Mouse (Mus musculus) spleen, postnatal 10 days (tissue): ENCODE measurements around the gene Gpx5.

ENCODE experiments used
- DNase-seq, 2 experiments: peaks; one replicate each; pipeline ENCODE4 v3.0.0; 2021 to 2022; ENCODE audit warnings: low spot score in 2 of 2

Gpx5 gene

GRCm38 (mm10) chr13:21292631-21293030, at the start of gene Gpx5:
Gene Gpx5, minus strand, starts transcription at chr13:21292731.
- DNase-seq: no peak

DNA sequence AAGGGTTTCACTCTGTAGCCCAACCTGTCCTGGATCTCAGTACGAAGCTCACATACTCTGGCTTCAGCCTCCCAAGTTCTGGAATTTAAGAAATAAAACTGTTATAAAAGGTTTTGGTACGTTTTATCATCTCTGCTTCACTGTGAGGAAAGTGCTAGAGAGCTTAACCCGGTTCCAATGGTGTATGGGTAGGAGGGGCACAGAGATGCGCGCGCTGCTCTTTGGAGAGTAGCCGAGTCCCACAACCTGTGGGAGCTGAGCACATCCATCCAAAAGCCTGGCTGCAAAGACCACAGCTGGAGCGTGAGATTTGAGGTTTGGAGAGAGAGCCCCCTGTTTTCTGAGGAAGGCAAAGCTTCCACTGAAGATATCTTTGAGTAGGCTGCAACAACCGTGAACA, 34.9 kb upstream of the Gpx5 start:
- no peak for DNase-seq

- DNase-seq: peak; percentile 36 to 72
These were observed 34.2 kb upstream of the Gpx5 start for GRCm38 (mm10) chr13:21326657-21327211.

- DNase-seq: no peak
These were observed 33.7 kb upstream of the Gpx5 start for GRCm38 (mm10) chr13:21326191-21326590.

DNA sequence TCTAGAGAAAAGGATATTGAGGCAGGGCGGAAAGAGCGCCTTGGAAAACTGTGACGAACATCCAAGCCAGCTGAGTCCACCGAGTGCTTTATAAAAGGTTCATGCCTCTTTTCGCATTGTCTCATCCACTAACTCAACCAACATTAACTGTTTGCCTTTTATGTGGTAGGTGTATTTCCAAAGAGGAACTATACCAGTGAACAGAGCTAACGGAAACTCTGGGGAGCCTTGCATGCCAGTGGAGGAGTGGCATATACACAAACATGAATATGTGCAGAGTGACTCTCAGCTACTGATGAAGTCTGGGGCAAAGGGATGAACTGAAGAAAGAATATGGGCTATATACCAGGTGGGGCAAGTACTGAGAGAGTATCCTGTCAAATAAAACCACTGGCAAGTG, 30.9 kb upstream of the Gpx5 start:
- DNase-seq: no peak

GRCm38 (mm10) chr13:21322509-21323375, 30.2 kb upstream of the Gpx5 start:
- DNase-seq: no peak

- no peak for DNase-seq
These were observed 29.5 kb upstream of the Gpx5 start for GRCm38 (mm10) chr13:21321890-21322494.

DNA sequence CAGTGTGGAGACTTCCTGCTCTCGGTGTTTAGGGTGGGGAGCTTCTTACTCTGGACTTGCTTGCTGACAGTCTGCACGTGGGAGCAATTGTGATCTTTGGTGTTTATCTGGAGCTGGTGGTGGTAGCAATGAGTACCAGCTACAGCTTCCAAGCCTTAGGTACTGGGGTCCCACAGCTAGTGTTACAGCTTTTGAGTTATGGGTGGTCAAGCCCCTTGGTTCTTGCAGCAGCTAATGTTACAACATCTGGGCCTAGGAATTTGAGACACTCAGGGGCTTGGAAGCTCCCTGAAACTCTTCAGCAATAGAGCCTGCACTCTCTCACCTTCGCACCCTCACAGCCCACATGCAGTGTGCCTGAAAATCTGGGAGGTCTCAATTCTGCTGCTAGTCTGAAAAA, 27.7 kb upstream of the Gpx5 start:
- no peak for DNase-seq

DNA sequence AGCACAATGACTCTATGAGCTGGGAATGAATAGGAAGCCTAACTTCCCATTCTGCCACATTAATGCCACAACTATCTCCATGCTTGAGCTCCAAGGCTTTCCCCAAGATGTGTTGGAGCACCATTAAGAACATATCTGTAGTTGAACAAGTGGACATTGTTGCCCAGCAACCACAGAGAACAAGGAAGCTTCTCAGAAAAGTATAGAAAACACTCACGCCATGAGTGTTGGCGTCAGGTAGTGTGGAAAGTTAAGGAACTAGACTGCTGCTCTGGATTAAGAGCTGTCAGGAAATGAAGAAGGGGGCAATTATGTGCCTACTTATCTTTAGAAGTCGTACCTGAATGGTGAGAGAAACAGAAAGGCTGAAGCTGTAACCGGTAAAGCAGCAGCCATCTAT, 21.4 kb upstream of the Gpx5 start:
- DNase-seq: no peak

DNA sequence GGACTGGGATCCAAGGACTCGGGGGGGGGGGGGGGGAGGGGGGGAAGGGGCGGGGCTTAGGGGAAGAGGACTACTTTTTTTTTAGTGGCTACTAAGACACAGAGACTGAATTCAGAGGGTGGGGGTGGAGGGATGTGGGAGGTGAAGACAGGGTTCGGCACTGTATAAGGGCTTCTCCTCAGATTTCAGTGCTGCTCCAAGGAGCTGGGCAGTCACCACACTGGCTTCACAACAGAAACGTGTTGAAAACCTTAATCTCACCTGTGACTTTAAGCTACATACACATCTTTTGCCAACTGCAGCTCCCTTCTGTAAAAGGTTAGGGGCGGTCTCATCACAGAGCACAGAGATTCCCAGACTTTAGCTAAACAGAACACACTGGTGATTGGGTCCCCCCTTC, 20.3 kb upstream of the Gpx5 start:
- DNase-seq: no peak

DNA sequence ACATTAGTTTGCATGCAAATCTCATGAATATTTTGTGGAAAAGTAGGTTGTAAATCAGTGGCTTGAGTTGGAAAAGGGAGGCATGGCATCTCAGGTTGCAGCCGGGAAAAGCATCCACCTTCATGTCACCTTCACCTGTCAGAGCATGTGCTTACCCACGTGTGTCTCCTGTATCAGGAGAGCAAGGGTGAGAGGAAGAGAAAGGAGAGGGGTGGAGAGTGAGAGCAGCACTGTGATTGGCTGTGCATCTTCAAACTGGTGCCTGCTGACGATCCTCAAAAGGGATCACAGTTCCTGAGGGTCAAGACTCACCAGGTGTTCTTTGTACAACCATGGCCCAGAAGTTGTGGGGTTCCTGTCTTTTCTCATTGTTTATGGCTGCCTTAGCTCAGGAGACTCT, 19.4 kb upstream of the Gpx5 start, which contains the start of gene Gpx6:
Gpx6 (plus strand) TSS at position 200 of the 400 bp plus-strand sequence.
- DNase-seq: no peak

DNA sequence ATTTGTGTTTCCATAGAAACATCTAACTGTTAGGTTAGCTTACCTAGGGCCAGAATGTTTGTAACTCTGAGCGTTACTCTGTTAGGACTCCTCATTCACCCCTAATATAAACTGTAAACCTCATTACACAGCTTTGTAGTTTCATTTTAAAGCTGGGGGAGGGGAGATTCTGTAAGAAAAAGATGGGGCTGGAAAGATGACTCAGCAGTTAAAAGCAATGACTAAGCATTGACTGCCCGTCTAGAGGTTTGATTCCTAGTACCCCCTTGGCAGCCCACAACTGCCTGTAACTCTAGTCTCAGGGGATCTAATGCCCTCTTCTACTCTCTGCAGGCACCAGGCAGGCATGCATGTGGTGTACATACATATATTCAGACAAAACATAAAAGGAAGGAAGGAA, 17.3 kb upstream of the Gpx5 start:
- DNase-seq: no peak

- DNase-seq: no peak
These were observed 12.0 kb upstream of the Gpx5 start for GRCm38 (mm10) chr13:21304483-21305066.

GRCm38 (mm10) chr13:21298557-21298956, 6.0 kb upstream of the Gpx5 start:
- DNase-seq: no peak

DNA sequence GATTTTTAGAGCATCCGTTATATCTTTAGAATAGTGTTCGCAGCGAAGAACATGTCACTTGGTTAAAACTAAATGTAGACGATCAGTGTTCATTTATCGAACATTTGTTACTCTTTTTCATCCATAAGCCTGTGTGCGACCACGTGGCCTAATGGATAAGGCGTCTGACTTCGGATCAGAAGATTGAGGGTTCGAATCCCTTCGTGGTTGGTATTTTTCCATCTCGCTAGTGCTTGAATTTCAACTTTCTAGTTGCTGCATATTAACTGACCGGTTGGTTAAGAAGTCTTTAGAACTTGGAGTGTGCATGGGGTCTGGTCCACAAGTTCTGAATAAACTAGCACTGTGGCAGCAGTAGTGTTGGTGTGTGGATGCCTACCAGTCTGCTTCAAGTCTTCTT, 13.0 kb downstream of the Gpx5 start:
- peak; percentile 59 to 70 for DNase-seq

- DNase-seq: no peak
These were observed 13.5 kb downstream of the Gpx5 start for GRCm38 (mm10) chr13:21279076-21279475.

GRCm38 (mm10) chr13:21276551-21276950, 16.0 kb downstream of the Gpx5 start:
- no peak for DNase-seq

DNA sequence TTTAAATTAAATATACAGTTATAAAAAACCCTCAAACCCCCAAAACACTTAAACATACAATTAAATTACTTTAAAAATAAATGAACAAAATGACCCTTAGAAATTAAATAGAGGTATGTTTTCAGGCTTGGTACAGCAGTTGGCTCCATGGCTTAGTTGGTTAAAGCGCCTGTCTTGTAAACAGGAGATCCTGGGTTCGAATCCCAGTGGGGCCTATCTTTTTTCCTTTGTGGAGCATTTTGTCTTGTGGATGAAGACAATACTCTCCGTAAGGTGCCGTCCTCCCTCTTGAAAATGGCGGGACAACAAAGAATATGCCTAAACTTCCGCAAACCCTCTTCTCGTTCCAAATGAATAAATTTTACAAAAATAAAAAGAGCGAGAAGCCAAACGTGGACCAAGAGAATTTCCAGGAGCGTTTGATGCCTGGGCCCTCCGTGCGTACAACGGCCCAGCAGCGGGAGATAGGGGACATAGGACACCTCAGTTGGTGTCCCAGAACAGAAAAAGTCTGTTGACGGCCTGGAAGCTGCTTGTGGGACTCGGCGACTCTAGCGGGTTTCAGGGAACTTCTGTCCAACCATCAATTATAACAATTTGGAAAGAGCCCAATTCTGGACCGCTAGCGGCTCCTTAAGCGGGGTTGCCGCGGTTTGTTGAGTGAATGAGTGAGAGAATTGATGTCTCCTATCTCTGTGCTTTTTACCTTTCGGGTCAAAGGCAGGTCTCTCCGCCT, 16.5 kb downstream of the Gpx5 start:
- peak; percentile 24 to 40 for DNase-seq

DNA sequence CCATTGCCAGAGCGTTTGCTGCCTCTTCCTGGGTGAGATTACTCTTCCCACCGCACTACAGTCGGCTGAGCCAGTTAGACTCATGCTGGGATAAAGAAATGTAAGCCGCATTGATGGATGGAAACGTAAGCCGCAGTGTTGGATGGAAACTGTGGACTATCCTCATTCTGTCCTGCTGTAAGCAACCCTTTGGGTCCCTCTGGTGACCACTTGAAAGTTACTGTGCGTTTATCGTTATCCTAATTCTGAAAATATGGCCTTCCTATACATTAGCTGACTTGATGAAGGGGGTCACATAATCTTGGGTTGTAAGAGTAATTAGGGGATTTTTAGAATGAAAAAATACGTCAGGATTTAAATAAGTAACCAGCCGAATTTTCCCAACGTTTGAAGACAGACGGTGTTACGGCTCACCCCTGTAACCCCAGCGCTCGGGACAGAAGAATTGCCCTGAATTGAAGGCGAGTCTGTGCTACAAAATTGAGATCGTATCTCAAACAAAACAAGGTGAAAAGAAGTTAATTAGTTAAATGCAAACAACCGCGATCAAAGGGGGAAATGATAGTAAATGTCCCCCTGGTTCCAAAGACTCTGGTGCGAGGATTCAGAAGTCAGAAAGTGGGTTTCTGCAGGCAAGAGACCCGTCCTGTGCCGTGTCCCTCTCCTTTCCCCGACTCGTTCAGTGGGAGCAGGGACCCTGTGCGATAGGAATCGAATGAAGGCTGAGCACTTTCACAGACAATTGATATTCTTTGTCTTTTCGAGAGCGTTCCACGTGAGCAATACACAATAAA, 17.3 kb downstream of the Gpx5 start:
- no peak for DNase-seq

- no peak for DNase-seq
These were observed 24.3 kb downstream of the Gpx5 start for GRCm38 (mm10) chr13:21268262-21268661.

DNA sequence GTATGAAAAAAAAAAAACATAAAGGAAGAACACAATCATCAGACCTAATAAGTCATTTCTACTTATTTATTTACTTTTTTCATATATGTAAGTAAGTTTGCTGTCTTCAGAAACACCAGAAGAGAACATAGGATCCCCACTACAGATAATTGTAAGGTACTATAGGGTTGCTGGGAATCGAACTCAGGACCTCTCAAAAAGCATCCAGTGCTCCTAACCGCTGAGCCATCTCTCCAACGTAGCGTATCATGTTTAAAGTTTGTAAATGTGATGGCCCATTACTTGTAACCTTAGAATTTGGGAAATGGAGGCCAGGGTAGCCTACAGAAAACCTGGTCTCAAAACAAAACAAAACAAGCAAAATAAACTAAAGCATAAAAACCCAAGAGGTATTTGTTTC, 25.0 kb downstream of the Gpx5 start:
- no peak for DNase-seq
